Mouse (Mus musculus) adrenal gland, postnatal 36 days (tissue): ENCODE measurements around the gene Gm10306. TPM values are rescaled to one million over a fixed set of nuclear protein-coding genes. Genes with fewer than 3 reads are reported as not detected.

Experiments used
- DNase-seq, 2 experiments: peaks; one replicate each; pipeline ENCODE4 v3.0.0; 2021; ENCODE audit warnings: mixed read lengths in 1 of 2
- long read RNA-seq, 2 experiments: library from polyadenylated mRNA; stranded (forward); transcript quantifications; one replicate each; pipeline ENCODE4 v2.0.0; 2021; ENCODE audit warnings: borderline sequencing depth in 2 of 2
- total RNA-seq, 2 experiments: library from RNA; stranded (reverse); gene quantifications; 2 replicates each; pipeline ENCODE4 v1.2.3; 2021

The Gm10306 gene
- total RNA-seq, result not detected
- long read RNA-seq, experiment 1, result 0 reads
- long read RNA-seq, experiment 2, result 0 reads

DNA sequence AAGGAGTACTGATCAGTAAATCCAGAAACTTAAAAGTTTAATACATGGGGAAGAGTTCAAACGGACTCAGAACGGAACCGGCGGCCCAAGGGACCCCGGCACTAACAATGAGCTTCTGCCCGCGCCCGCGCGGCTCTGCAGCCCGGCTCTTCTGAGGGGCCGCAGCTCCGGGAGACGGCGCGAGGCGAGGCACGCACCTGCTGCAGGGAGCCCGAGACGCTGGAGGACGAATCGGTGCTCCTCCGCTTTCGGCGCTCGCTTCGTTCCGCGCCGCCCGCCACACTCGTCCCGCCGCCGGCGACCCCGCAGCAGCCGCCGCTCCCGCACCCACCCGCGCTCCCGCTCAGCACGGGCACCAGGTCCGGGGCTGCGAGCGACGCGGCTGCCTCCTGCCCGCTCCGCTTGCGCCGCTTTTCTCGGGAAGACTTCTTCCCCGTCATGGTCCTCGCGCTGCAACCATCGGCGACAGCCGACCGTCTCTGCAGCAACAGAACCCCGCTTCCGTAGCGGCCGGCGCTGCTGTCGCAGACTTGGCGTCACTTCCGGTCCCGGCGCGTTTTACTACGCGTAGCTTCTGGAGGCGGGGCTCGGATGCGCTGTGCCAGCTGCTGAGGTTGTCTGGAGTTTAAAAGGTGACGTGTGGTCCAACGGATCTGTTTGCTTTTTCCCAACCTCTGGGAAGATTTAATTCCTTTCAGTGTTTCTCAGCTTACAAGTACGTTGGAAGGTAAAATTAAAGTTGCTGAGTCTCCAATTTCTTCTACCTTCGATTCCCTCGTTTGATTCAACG, at the start of gene Gm10306, which contains the start of gene Caap1:
TSS of gene Gm10306 (plus strand) at position 282 of the 790 bp plus-strand sequence.
TSS of gene Caap1 (minus strand) at position 532 of the 790 bp plus-strand sequence.
- DNase-seq, result peak; percentile 93 to 95

DNA sequence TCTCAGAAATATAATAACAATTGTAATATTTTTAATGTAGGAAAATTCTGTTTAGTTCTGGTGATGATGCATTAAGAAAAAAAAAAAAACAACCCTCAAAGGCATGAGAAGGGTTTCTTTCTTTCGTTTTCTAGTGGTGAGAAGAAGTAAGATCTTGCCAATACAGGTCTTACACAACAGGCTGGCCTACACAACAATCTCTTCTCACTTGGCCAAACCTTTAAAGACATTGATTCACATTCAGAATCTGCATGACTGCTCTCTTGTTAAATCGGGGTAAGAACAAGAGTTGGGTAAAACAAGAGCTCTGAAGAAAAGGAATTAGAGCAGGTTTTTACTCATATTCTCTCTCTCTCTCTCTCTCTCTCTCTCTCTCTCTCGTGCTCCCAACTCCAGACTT, 41.0 kb upstream of the Gm10306 start:
- no peak for DNase-seq

DNA sequence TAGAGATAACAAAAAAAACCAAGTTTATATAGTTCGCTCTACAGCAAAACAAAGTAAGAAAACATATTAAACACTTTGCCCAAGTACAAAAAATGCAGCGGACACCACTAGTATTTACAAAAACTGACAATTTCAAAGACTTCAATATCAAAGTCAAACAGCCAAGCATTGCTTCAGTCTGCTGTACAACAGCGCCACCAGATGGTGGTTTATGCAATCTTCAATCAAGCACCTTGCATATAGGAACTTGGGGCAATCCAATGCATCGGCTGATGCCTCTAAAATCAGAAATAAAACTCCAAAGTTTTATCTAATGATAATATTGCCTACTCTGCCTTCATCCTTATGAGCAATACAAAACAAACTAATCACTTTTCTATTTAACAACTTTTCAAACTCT, 38.7 kb upstream of the Gm10306 start:
- peak; percentile 64 for DNase-seq

DNA sequence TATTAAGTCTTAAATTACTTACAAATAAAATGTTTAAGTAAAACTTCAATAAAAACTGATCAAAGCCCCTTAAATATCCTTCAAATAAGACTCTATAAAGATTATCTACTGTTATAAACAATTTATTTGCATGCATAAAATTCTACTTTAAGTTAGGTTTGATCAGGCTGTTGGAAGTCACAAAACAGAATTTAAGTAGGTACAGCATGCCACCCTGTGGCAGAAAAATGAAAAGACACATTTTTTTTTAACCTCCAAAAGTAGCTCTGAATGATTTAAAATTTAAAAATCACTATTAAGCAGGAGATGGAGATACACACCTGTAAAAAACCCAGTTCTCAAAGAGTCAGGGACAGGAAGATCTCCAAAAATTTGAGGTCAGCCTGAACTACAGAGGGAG, 33.0 kb upstream of the Gm10306 start:
- no peak for DNase-seq

DNA sequence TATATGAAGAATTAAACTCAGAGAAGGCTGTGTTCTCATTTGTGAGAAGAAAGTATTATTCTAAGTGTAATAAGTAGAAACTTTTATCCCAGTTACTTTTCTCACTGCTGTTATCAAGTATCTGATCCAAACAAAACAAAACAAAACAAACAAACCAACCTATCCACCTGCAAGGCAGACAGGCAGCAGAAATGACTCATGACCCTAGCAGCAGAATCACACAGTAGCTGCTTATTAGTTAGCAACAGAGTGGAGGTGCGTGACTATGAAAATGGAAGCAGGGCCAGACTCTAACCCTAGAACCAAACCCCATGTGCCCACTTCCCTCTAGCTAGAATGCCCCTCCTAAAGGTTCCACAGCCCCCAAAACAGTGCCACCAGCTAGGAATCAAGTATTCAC, 26.9 kb upstream of the Gm10306 start:
- DNase-seq, result no peak

GRCm38 (mm10) chr4:94533205-94533604, 23.1 kb upstream of the Gm10306 start:
- DNase-seq, result no peak

GRCm38 (mm10) chr4:94543041-94543440, 13.3 kb upstream of the Gm10306 start:
- DNase-seq, result no peak

DNA sequence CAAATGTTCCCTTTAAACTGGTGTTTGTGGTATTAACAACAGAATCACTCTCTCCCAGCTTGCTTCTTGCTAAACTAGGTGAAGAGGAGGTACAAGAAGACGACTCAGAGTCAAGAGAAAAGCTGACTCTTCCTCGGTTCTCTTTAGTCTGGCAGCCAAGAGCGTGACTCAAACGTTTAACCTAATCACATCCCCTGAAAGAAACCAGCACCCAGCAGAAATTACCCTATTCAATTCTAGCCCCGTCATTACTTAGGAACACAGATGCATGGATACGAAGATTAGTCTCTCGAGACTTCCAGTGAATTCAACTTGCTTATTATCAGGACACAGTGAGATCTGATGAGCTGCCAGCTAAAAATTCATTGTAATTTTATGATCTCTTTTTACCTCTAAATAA, 12.0 kb upstream of the Gm10306 start:
- DNase-seq, result no peak

- DNase-seq, result no peak
These were observed 1.3 kb upstream of the Gm10306 start for GRCm38 (mm10) chr4:94554955-94555494.

DNA sequence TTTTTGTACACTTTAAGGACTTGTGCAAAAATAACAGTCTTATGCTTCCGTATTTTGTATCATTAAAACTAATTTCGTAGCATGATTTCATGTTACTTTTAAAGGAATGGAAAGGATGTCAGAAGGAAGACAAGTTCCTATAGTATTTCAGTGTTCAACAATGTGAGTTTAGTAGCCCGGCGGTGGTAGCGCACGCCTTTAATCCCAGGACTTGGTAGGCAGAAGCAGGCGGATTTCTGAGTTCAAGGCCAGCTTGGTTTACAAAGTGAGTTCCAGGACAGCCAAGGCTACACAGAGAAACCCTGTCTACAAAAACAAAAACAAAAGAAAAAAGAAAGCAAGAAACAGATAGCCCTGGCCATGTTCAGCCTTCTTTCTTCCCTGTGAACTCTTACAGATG, 799 bp downstream of the Gm10306 start:
- no peak for DNase-seq

GRCm38 (mm10) chr4:94559266-94559665, 2.9 kb downstream of the Gm10306 start:
- DNase-seq, result no peak

- no peak for DNase-seq
These were observed 4.0 kb downstream of the Gm10306 start for GRCm38 (mm10) chr4:94560316-94560715.

GRCm38 (mm10) chr4:94561954-94562648, 5.8 kb downstream of the Gm10306 start:
- no peak for DNase-seq

GRCm38 (mm10) chr4:94564297-94564696, 8.0 kb downstream of the Gm10306 start:
- no peak for DNase-seq

- no peak for DNase-seq
These were observed 16.3 kb downstream of the Gm10306 start for GRCm38 (mm10) chr4:94572677-94573076.

DNA sequence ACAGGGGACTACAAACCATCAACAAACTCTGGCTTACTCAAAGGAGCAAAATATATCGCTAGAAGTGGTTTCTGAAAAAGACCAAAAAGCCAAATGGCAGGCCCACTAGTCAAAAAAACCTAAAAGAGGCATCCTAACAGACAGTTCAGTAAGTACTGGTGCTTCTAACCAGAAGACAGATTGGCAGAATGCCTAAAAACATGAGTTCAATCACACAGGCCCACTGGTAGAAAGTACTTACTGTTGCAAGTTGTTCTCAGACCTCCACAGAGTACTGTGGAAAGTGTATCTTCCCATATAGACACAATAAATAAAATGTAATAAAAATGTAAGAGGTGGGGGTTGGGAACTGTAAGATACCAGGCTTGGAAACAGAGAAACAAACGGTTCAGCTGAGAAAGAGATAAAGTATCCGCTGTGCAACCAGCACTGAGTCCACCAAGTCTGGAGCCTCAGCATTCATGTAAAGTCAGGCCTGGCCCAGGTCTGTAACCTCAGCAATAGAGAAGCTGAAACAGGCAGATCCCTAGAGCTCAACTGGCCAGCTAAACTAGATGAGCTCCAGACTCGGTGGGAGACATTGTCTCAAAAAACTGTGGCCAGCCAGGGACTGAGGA, 35.5 kb downstream of the Gm10306 start:
- DNase-seq, result no peak

GRCm38 (mm10) chr4:94592709-94593108, 36.4 kb downstream of the Gm10306 start:
- no peak for DNase-seq

GRCm38 (mm10) chr4:94601395-94601794, 45.0 kb downstream of the Gm10306 start:
- peak in 1 of 2 experiments; percentile 6 for DNase-seq

- peak in 1 of 2 experiments; percentile 43 for DNase-seq
These were observed 46.2 kb downstream of the Gm10306 start for GRCm38 (mm10) chr4:94602496-94603030.

- peak; percentile 92 to 94 for DNase-seq
These were observed 46.8 kb downstream of the Gm10306 start, which contains the start of gene Plaa for GRCm38 (mm10) chr4:94603031-94603629. TSS of gene Plaa (minus strand) at chr4:94603244.

DNA sequence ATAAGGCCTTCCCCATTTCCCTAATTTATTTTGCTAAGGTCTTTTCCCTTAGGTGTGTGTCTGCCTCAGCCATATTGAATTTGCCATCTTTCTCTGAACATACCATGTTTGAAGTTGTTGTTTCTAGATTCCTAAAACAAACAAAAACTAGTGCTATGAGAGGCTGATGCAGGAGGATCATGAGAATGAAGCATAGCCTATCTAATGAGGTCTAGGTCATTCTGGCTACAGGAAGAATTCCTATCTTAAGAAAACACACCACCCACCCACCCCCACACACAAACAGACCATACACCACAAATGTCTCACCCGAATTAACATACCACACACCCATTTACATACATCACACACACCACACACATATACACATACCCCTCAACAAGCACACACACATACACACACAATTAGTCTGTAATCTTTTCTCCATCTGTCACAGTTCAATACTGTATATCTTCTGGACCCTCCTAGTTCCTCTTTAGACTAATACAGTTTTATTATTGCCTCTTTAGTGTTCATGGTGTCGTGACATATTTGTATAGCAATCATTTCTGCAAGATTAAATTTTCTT, 48.2 kb downstream of the Gm10306 start:
- no peak for DNase-seq
